Mouse (Mus musculus): ENCODE results near the gene Decr2. TPM values are rescaled to one million over a fixed set of nuclear protein-coding genes. Genes with fewer than 3 reads are reported as not detected.

Gene Decr2
- polyA plus RNA-seq, 1 experiment from 2014 or later = 42.9 TPM

Other genes with a start within 250 kb of the Decr2 start
- 11.6 and 14.6 TPM in 2 replicates for gene Gm20683, start 248.6 kb downstream of the Decr2 start, polyA plus RNA-seq (2015; fragmentation: Nextera tagmentation; extraction: Ambion mirVana)
- 17.8 and 23.0 TPM in 2 replicates for gene Rhot2, start 245.5 kb downstream of the Decr2 start, polyA plus RNA-seq (2015; fragmentation: Nextera tagmentation; extraction: Ambion mirVana)
- 15.5 and 18.1 TPM in 2 replicates for gene Wdr90, start 228.8 kb downstream of the Decr2 start, polyA plus RNA-seq (2015; fragmentation: Nextera tagmentation; extraction: Ambion mirVana)
- 30.3 and 30.7 TPM in 2 replicates for gene Mcrip2, start 221.6 kb downstream of the Decr2 start, polyA plus RNA-seq (2015; fragmentation: Nextera tagmentation; extraction: Ambion mirVana)
- gene Mettl26, start 215.3 kb downstream of the Decr2 start, polyA plus RNA-seq (2015; fragmentation: Nextera tagmentation; extraction: Ambion mirVana) = 64.9 and 65.4 TPM in 2 replicates
- 0.47 and 0.52 TPM in 2 replicates for gene Wfikkn1, start 209.5 kb downstream of the Decr2 start, polyA plus RNA-seq (2015; fragmentation: Nextera tagmentation; extraction: Ambion mirVana)
- gene Rab40c, start 170.6 kb downstream of the Decr2 start, polyA plus RNA-seq (2015; fragmentation: Nextera tagmentation; extraction: Ambion mirVana) = 46.2 and 50.5 TPM in 2 replicates
- gene Pigq, start 145.4 kb downstream of the Decr2 start, polyA plus RNA-seq (2015; fragmentation: Nextera tagmentation; extraction: Ambion mirVana) = 71.9 and 78.2 TPM in 2 replicates
- gene Nhlrc4, start 145.4 kb downstream of the Decr2 start, polyA plus RNA-seq (2015; fragmentation: Nextera tagmentation; extraction: Ambion mirVana) = not detected in 2 replicates
- gene A930017K11Rik, start 137.8 kb downstream of the Decr2 start, polyA plus RNA-seq (2015; fragmentation: Nextera tagmentation; extraction: Ambion mirVana) = 0.24 TPM in 1 of 2 replicates, not detected in the other
- 20.1 and 22.5 TPM in 2 replicates for gene Capn15, start 104.5 kb downstream of the Decr2 start, polyA plus RNA-seq (2015; fragmentation: Nextera tagmentation; extraction: Ambion mirVana)
- 21.6 and 27.0 TPM in 2 replicates for gene Rab11fip3, start 20.8 kb downstream of the Decr2 start, polyA plus RNA-seq (2015; fragmentation: Nextera tagmentation; extraction: Ambion mirVana)
- gene Nme4, start 5.3 kb upstream of the Decr2 start, polyA plus RNA-seq (2015; fragmentation: Nextera tagmentation; extraction: Ambion mirVana) = 20.3 and 37.4 TPM in 2 replicates
- gene Tmem8, start 23.0 kb upstream of the Decr2 start, polyA plus RNA-seq (2015; fragmentation: Nextera tagmentation; extraction: Ambion mirVana) = 4.3 and 5.9 TPM in 2 replicates
- 186 and 187 TPM in 2 replicates for gene Mrpl28, start 33.2 kb upstream of the Decr2 start, polyA plus RNA-seq (2015; fragmentation: Nextera tagmentation; extraction: Ambion mirVana)
- gene Axin1, start 48.4 kb upstream of the Decr2 start, polyA plus RNA-seq (2015; fragmentation: Nextera tagmentation; extraction: Ambion mirVana) = 7.7 and 13.1 TPM in 2 replicates
- 0.23 and 0.73 TPM in 2 replicates for gene Pdia2, start 108.8 kb upstream of the Decr2 start, polyA plus RNA-seq (2015; fragmentation: Nextera tagmentation; extraction: Ambion mirVana)
- 21.4 and 25.9 TPM in 2 replicates for gene Rgs11, start 112.6 kb upstream of the Decr2 start, polyA plus RNA-seq (2015; fragmentation: Nextera tagmentation; extraction: Ambion mirVana)
- gene Arhgdig, start 117.4 kb upstream of the Decr2 start, polyA plus RNA-seq (2015; fragmentation: Nextera tagmentation; extraction: Ambion mirVana) = 184 and 242 TPM in 2 replicates
- gene Fam234a, start 153.9 kb upstream of the Decr2 start, polyA plus RNA-seq (2015; fragmentation: Nextera tagmentation; extraction: Ambion mirVana) = 32.7 and 35.1 TPM in 2 replicates
- gene Luc7l, start 162.6 kb upstream of the Decr2 start, polyA plus RNA-seq (2015; fragmentation: Nextera tagmentation; extraction: Ambion mirVana) = 97.7 and 102 TPM in 2 replicates

Measured in neural tube, embryonic 15.5 days (tissue).